Mouse (Mus musculus) lung, adult 2 months (tissue): Measurements from ENCODE around the gene Tmem141. TPM values are rescaled to one million over a fixed set of nuclear protein-coding genes. Genes with fewer than 3 reads are reported as not detected.

Source experiments
- DNase-seq: peaks from one replicate; pipeline ENCODE4 v3.0.0; 2022
- H3K4me1 ChIP-seq: fragments of 200-500 bp; 2 replicates; pipeline ENCODE4 v1.6.1; 2011; ENCODE audit warnings: low read length; ENCODE audit not compliant: control insufficient read depth, insufficient read depth
- H3K4me3 ChIP-seq: fragments of 200-500 bp; replicated peaks from 2 replicates; pipeline ENCODE3; 2011; ENCODE audit warnings: low read depth, mild to moderate bottlenecking, control low read depth, low read length; ENCODE audit errors: extremely low read depth
- CTCF ChIP-seq: fragments of 200-500 bp; IDR thresholded peaks from 2 replicates; pipeline ENCODE4 v1.5.1; 2011; ENCODE audit warnings: mild to moderate bottlenecking, low read length, control low read depth; ENCODE audit not compliant: insufficient read depth
- POLR2A ChIP-seq: fragments of 200-500 bp; IDR thresholded peaks from 2 replicates; pipeline ENCODE4 v1.6.1; 2011; ENCODE audit warnings: low read depth, mild to moderate bottlenecking, control low read depth, low read length, borderline replicate concordance; ENCODE audit errors: extremely low read depth
- WGBS: fragments of 180-500 bp; shearing (Covaris S2); methylation state at CpG from one replicate; pipeline ENCODE4 v1.1.7; 2018; 5-methylcytosine and 5-hydroxymethylcytosine counted together
- polyA plus RNA-seq: library from polyadenylated mRNA; depleted of rRNA; stranded (reverse); fragments of >200 nt; gene quantifications from 2 replicates; pipeline ENCODE4 v1.2.3, GENCODE M21; 2012; rRNA removed

Tmem141 gene
- polyA plus RNA-seq, 1 experiment, result 17.0 TPM

DNA sequence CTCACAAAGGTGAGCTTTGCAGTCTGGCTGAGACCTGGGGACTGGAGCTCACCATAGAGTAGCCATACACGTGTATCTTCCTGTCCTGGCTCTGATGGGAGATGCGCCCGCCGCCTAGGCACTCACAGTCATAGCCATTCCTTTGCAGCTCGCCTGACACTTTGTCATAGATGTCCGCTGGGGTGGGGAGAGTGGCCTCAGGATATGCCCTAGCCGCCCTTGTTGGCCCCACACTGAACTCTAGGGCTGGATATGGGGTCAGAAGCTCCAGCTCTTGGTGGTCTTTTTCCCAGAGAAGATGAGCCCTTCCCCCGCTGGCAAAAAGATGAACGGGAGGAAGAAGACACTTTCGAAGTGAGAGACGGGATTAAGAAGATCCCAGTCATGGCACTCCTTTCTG lies 47.7 kb downstream of the Tmem141 start:
- Histone ChIP-seq H3K4me1 (peaks cover 17% of the 10 kb centered on the region), H3K4me3 (peak overlapping the region; percentile 83)
- WGBS, result 11% methylated on average over 11 of the region's 11 CpGs
- no peak for TF ChIP-seq POLR2A
- no peak for DNase-seq

DNA sequence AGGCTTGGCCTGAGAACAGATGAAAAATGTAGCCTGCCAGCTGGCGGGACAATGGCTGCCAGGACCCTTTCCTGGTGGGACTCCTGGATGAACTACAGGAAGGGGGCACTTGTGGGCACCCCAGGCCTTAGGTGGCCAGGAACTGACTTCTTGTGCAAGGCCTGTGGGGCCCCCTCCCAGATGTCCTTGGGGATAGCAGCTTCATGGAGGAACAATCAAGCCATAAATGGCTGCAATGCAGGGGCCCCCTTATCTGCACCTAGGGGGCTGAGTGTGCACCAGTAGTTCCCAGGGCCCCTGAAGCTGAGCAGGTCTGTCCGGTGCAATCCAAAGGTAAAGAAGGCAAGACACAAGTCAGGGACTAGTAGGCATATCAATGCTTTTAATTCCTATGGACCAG lies 48.7 kb downstream of the Tmem141 start:
- whole genome bisulfite sequencing, result 89% methylated on average over 2 of the region's 2 CpGs
- no peak for DNase-seq
- Histone ChIP-seq H3K4me1 (peaks cover 11% of the 10 kb centered on the region), H3K4me3 (no peak overlapping the region)
- no peak for TF ChIP-seq CTCF
- TF ChIP-seq POLR2A, result no peak

DNA sequence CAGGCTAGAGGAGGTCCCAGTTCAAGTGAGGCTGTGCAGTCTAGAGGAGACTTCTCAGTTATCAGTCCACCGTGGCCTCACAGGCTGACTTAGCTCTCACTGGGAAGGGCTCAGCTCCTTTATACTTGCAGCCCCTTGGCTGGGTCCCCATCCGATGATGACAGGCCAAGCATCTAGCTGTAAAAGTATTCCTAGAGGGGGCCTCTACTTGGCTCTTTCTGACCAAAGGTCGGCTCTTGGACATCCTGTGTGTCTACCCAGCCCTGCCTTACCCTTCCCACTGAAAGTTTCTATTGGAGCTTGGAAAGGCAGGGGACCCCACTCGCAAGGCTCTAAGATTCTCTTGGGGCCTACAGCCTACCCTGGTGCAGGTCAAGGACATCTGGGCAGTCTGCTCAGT lies 50.6 kb downstream of the Tmem141 start:
- DNase-seq, result no peak
- H3K4me1 ChIP-seq, result peaks cover 7% of the 10 kb centered on the region
- no peak overlapping the region for H3K4me3 ChIP-seq
- TF ChIP-seq CTCF (no peak), POLR2A (no peak)
- 87% methylated on average over 4 of the region's 4 CpGs for WGBS

Other genes with a start within 250 kb of the Tmem141 start
- gene Sapcd2, start 249.7 kb downstream of the Tmem141 start, polyA plus RNA-seq, result 5.5 and 6.3 TPM in 2 replicates
- 18.4 and 18.6 TPM in 2 replicates for gene Entpd2, start 226.1 kb downstream of the Tmem141 start, polyA plus RNA-seq
- 166 and 185 TPM in 2 replicates for gene Npdc1, start 222.7 kb downstream of the Tmem141 start, polyA plus RNA-seq
- 2.1 and 3.0 TPM in 2 replicates for gene Fut7, start 198.7 kb downstream of the Tmem141 start, polyA plus RNA-seq
- 52.4 and 61.5 TPM in 2 replicates for gene Abca2, start 193.3 kb downstream of the Tmem141 start, polyA plus RNA-seq
- gene Clic3, start 165.2 kb downstream of the Tmem141 start, polyA plus RNA-seq, result 1,602 and 1,847 TPM in 2 replicates
- 74.6 and 76.0 TPM in 2 replicates for gene Paxx, start 160.9 kb downstream of the Tmem141 start, polyA plus RNA-seq
- gene Ptgds, start 152.0 kb downstream of the Tmem141 start, polyA plus RNA-seq, result 0.62 and 0.80 TPM in 2 replicates
- gene Lcn12, start 128.1 kb downstream of the Tmem141 start, polyA plus RNA-seq, result not detected in 2 replicates
- gene Fbxw5, start 121.3 kb downstream of the Tmem141 start, polyA plus RNA-seq, result 23.1 and 37.4 TPM in 2 replicates
- 2.5 and 2.7 TPM in 2 replicates for gene C8g, start 120.3 kb downstream of the Tmem141 start, polyA plus RNA-seq
- 13.8 and 16.2 TPM in 2 replicates for gene Traf2, start 75.1 kb downstream of the Tmem141 start, polyA plus RNA-seq
- 94.0 and 106 TPM in 2 replicates for gene Edf1, start 64.2 kb downstream of the Tmem141 start, polyA plus RNA-seq
- 10.2 and 11.5 TPM in 2 replicates for gene Mamdc4, start 47.2 kb downstream of the Tmem141 start, polyA plus RNA-seq
- 32.7 and 59.6 TPM in 2 replicates for gene Phpt1, start 46.8 kb downstream of the Tmem141 start, polyA plus RNA-seq
- gene Ajm1, start 40.2 kb downstream of the Tmem141 start, polyA plus RNA-seq, result 0.31 and 0.34 TPM in 2 replicates
- gene Rabl6, start 13.5 kb downstream of the Tmem141 start, polyA plus RNA-seq, result 53.4 and 62.2 TPM in 2 replicates
- not detected in 2 replicates for gene Ccdc183, start 4.3 kb downstream of the Tmem141 start, polyA plus RNA-seq
- 3.5 and 8.2 TPM in 2 replicates for gene Fcna, start 6.0 kb upstream of the Tmem141 start, polyA plus RNA-seq
- not detected in 2 replicates for gene Lcn8, start 31.1 kb upstream of the Tmem141 start, polyA plus RNA-seq
- not detected in 2 replicates for gene Lcn5, start 35.9 kb upstream of the Tmem141 start, polyA plus RNA-seq
- gene Lcn6, start 54.8 kb upstream of the Tmem141 start, polyA plus RNA-seq, result not detected in 2 replicates
- gene Lcn10, start 60.7 kb upstream of the Tmem141 start, polyA plus RNA-seq, result not detected in 2 replicates
- gene Obp2a, start 78.0 kb upstream of the Tmem141 start, polyA plus RNA-seq, result not detected in 2 replicates
- 39.5 and 49.7 TPM in 2 replicates for gene Bmyc, start 84.7 kb upstream of the Tmem141 start, polyA plus RNA-seq
- not detected in 2 replicates for gene Obp2b, start 115.0 kb upstream of the Tmem141 start, polyA plus RNA-seq
- gene Lcn3, start 143.6 kb upstream of the Tmem141 start, polyA plus RNA-seq, result not detected in 2 replicates
- gene Lcn11, start 155.0 kb upstream of the Tmem141 start, polyA plus RNA-seq, result not detected in 2 replicates
- not detected in 2 replicates for gene Gm13539, start 160.3 kb upstream of the Tmem141 start, polyA plus RNA-seq
- not detected in 2 replicates for gene Glt6d1, start 193.8 kb upstream of the Tmem141 start, polyA plus RNA-seq
- not detected in 2 replicates for gene Lcn9, start 201.1 kb upstream of the Tmem141 start, polyA plus RNA-seq
- gene Sohlh1, start 225.2 kb upstream of the Tmem141 start, polyA plus RNA-seq, result not detected in 2 replicates
- gene Kcnt1, start 241.7 kb upstream of the Tmem141 start, polyA plus RNA-seq, result 0.06 and 0.40 TPM in 2 replicates